Mouse (Mus musculus) liver, embryonic 14.5 days (tissue): Measurements from ENCODE around the gene Mks1.

Experiments
- CTCF ChIP-seq: IDR thresholded peaks from 2 replicates; pipeline ENCODE4 v1.5.1; 2016; ENCODE audit warnings: antibody characterized with exemption, low read depth, control low read depth
- EP300 ChIP-seq: IDR thresholded peaks from 2 replicates; pipeline ENCODE4 v1.6.1; 2016; ENCODE audit warnings: antibody characterized with exemption, low read depth

GRCm38 (mm10) chr11:87897287-87897686, 44.3 kb downstream of the Mks1 start, which contains the start of gene Olfr463:
- TF ChIP-seq CTCF (no peak), EP300 (no peak)
